Mouse (Mus musculus) layer of hippocampus, postnatal 14 days (tissue): ENCODE data around the gene Prnp. TPM values are rescaled to one million over a fixed set of nuclear protein-coding genes. Genes with fewer than 3 reads are reported as not detected.

ENCODE experiments used
- total RNA-seq, 2 experiments: library from RNA; stranded (reverse); gene quantifications; 2 replicates each; pipeline ENCODE4 v1.2.3; 2021

Prnp gene
- total RNA-seq, 2 experiments from 2014 or later = 651 to 673 TPM

Other genes starting within 250 kb of the Prnp start
- gene Erv3, start 50.2 kb upstream of the Prnp start, total RNA-seq = under 1 TPM in 1 of 2 experiments, not detected in 1; 0.14 TPM
- gene Prn, start within 50 bp of the Prnp start, total RNA-seq = not detected
- 1 to 10 TPM; 2.0 to 2.1 TPM for gene Prnd, start 40.9 kb downstream of the Prnp start, total RNA-seq
- gene Rassf2, start 120.3 kb downstream of the Prnp start, total RNA-seq = 10 to 100 TPM; 33.3 to 35.6 TPM
- 10 to 100 TPM; 88.9 to 94.1 TPM for gene Slc23a2, start 235.2 kb downstream of the Prnp start, total RNA-seq